Mouse (Mus musculus) small intestine, adult 2 months (tissue): ENCODE data around the gene Selenof.

Source experiments
- CTCF ChIP-seq: fragments of 200-500 bp; IDR thresholded peaks from 2 replicates; pipeline ENCODE4 v1.5.1; 2012; ENCODE audit warnings: low read depth, mild to moderate bottlenecking, control low read depth, inconsistent platforms, low read length, moderate library complexity, mixed read lengths; ENCODE audit not compliant: insufficient replicate concordance, insufficient read length; ENCODE audit errors: extremely low read depth
- POLR2A ChIP-seq: fragments of 200-500 bp; IDR thresholded peaks from 2 replicates; pipeline ENCODE4 v1.6.1; 2012; ENCODE audit warnings: low read depth, mild to moderate bottlenecking, control low read depth, inconsistent platforms, low read length, moderate library complexity

- no peak for TF ChIP-seq CTCF
- no peak for TF ChIP-seq POLR2A
These were observed 27.0 kb downstream of the Selenof start for GRCm38 (mm10) chr3:144597121-144597520.
